Mouse (Mus musculus) kidney, postnatal 14 days (tissue): ENCODE results near the gene Frmpd2.
"Not testable (repeated sequence)": the region's sequence is repeated elsewhere in the genome, so short reads cannot be mapped to it uniquely, and the experiment has no call there.

Experiments used
- DNase-seq: peaks from one replicate; pipeline ENCODE4 v3.0.0; 2022; ENCODE audit warnings: mixed read lengths

The Frmpd2 gene

GRCm38 (mm10) chr14:33471331-33471730 is at the start of gene Frmpd2:
Gene Frmpd2, plus strand, starts transcription at chr14:33471696.
- no peak for DNase-seq

- no peak for DNase-seq
These were observed 48.5 kb upstream of the Frmpd2 start for GRCm38 (mm10) chr14:33423003-33423402.

- DNase-seq = no peak
These were observed 47.4 kb upstream of the Frmpd2 start for GRCm38 (mm10) chr14:33424124-33424523.

GRCm38 (mm10) chr14:33432485-33432884 is 39.0 kb upstream of the Frmpd2 start:
- not testable (repeated sequence) for DNase-seq

- DNase-seq = no peak
These were observed 27.7 kb upstream of the Frmpd2 start for GRCm38 (mm10) chr14:33443780-33444179.

- DNase-seq = no peak
These were observed 25.5 kb upstream of the Frmpd2 start for GRCm38 (mm10) chr14:33445962-33446361.

- no peak for DNase-seq
These were observed 24.9 kb upstream of the Frmpd2 start for GRCm38 (mm10) chr14:33446561-33447023.

- peak; percentile 98 for DNase-seq
These were observed 24.4 kb upstream of the Frmpd2 start, which contains the start of gene Mapk8 for GRCm38 (mm10) chr14:33447027-33447569. Gene Mapk8, minus strand, starts transcription at chr14:33447158.

- no peak for DNase-seq
These were observed 23.2 kb upstream of the Frmpd2 start for GRCm38 (mm10) chr14:33448276-33448675.

- DNase-seq = no peak
These were observed 22.1 kb upstream of the Frmpd2 start for GRCm38 (mm10) chr14:33449296-33449840.

GRCm38 (mm10) chr14:33450331-33450730 is 21.2 kb upstream of the Frmpd2 start:
- no peak for DNase-seq

- DNase-seq = no peak
These were observed 7.8 kb upstream of the Frmpd2 start for GRCm38 (mm10) chr14:33463658-33464057.

GRCm38 (mm10) chr14:33467766-33468165 is 3.7 kb upstream of the Frmpd2 start:
- DNase-seq = no peak

- DNase-seq = no peak
These were observed 3.0 kb downstream of the Frmpd2 start for GRCm38 (mm10) chr14:33474461-33474860.

- DNase-seq = no peak
These were observed 4.7 kb downstream of the Frmpd2 start for GRCm38 (mm10) chr14:33476094-33476760.

GRCm38 (mm10) chr14:33481991-33482390 is 10.5 kb downstream of the Frmpd2 start:
- no peak for DNase-seq

- DNase-seq = peak; percentile 84
These were observed 16.5 kb downstream of the Frmpd2 start for GRCm38 (mm10) chr14:33487805-33488550.

- no peak for DNase-seq
These were observed 23.7 kb downstream of the Frmpd2 start for GRCm38 (mm10) chr14:33495226-33495625.

- DNase-seq = no peak
These were observed 25.9 kb downstream of the Frmpd2 start for GRCm38 (mm10) chr14:33497418-33497817.

GRCm38 (mm10) chr14:33498849-33499248 is 27.4 kb downstream of the Frmpd2 start:
- DNase-seq = peak; percentile 15

- DNase-seq = peak; percentile 31
These were observed 29.1 kb downstream of the Frmpd2 start for GRCm38 (mm10) chr14:33500631-33501030.

GRCm38 (mm10) chr14:33503311-33503710 is 31.8 kb downstream of the Frmpd2 start:
- DNase-seq = no peak

GRCm38 (mm10) chr14:33506696-33507095 is 35.2 kb downstream of the Frmpd2 start:
- DNase-seq = no peak

- DNase-seq = no peak
These were observed 37.2 kb downstream of the Frmpd2 start for GRCm38 (mm10) chr14:33508660-33509059.
